Mouse (Mus musculus) intestine, embryonic 15.5 days (tissue): ENCODE measurements around the gene Cblc. TPM values are rescaled to one million over a fixed set of nuclear protein-coding genes. Genes with fewer than 3 reads are reported as not detected.

Experiments
- ATAC-seq: fragments of 200-750 bp; cut with Nextera tagmentation; 2 replicates; pipeline ENCODE4 v1.8.0; 2017; ENCODE audit warnings: moderate TSS enrichment, moderate library complexity
- H3K27ac ChIP-seq: fragments of 300-500 bp; sonication (generic); 2 replicates; pipeline ENCODE4 v1.5.1; 2015; ENCODE audit warnings: mild to moderate bottlenecking, inconsistent platforms
- H3K27me3 ChIP-seq: fragments of 300-500 bp; sonication (generic); replicated peaks from 2 replicates; pipeline ENCODE4 v1.6.1; 2015; ENCODE audit warnings: inconsistent platforms
- H3K36me3 ChIP-seq: fragments of 300-500 bp; sonication (generic); 2 replicates; pipeline ENCODE4 v1.6.1; 2015; ENCODE audit warnings: inconsistent platforms
- H3K4me1 ChIP-seq: fragments of 300-500 bp; sonication (generic); replicated peaks from 2 replicates; pipeline ENCODE4 v1.6.1; 2015; ENCODE audit warnings: inconsistent platforms
- H3K4me2 ChIP-seq: fragments of 300-500 bp; sonication (generic); replicated peaks from 2 replicates; pipeline ENCODE4 v1.6.1; 2015; ENCODE audit warnings: mild to moderate bottlenecking, inconsistent platforms
- H3K4me3 ChIP-seq: fragments of 300-500 bp; sonication (generic); replicated peaks from 2 replicates; pipeline ENCODE4 v1.5.1; 2015; ENCODE audit warnings: inconsistent platforms
- H3K9ac ChIP-seq: fragments of 300-500 bp; sonication (generic); 2 replicates; pipeline ENCODE4 v1.6.1; 2015; ENCODE audit warnings: inconsistent platforms
- H3K9me3 ChIP-seq: fragments of 300-500 bp; sonication (generic); 2 replicates; pipeline ENCODE4 v1.6.1; 2016; ENCODE audit warnings: inconsistent platforms
- WGBS: fragments of 180-500 bp; shearing (Covaris S2); methylation state at CpG from one replicate; pipeline ENCODE4 v1.1.7; 2015; 5-methylcytosine and 5-hydroxymethylcytosine counted together
- polyA plus RNA-seq: library from polyadenylated mRNA; unstranded; fragments of >200 nt; fragmentation: Nextera tagmentation; extraction: Ambion mirVana; gene quantifications from 2 replicates; pipeline ENCODE4 v1.2.1, GENCODE M21; 2015

Gene Cblc
- 24.5 and 26.4 TPM in 2 replicates for polyA plus RNA-seq

DNA sequence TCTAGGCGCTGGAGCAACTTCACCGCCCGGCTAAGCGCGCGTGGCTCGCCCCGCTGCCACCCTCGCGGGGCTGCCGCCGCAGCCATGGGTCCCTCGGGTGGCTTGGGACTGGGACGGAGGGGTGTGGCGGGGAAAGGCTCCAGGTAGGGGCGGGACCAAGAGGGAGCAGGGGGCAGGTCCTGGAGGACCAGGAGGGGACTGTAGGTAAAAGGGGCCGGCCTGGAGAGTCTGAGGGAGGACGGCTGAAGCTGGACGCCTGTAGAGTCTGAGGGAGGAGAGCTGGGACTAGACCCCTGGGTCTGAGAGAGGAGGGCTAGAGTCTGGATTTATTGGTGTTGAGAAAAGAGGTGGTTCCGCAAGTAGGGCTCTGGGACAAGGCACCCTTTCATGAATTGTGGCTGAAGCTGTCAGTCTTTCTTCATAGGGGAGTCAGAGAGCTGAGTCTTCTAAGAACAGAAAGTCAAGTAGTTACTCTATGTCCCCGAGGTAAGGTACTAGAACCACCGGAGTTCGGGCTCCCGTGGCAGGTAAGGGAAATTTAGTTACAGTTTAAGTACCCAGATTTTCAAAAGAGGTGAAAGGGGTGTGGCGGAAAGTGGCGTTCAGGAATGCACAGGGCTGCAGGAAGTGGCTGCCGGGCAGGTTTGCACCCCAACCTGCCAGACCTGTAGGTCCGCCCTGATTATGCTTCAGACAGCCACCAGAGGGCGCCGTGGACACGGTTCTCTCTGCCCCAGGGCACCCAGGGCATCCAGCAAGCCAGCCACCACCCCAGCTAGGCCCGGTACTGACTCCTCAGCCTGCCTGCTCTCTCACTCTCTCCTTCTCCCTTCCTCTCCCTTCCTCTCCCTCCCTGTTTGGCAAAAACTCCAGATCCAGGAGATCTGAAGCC, at the start of gene Cblc:
Gene Cblc, minus strand, starts transcription at position 113 of the 892 bp plus-strand sequence.
- H3K27ac ChIP-seq = peak within 1 kb of the TSS; percentile 70
- 2% methylated on average over 32 of the region's 32 CpGs for WGBS
- peak; percentile 92 for ATAC-seq

DNA sequence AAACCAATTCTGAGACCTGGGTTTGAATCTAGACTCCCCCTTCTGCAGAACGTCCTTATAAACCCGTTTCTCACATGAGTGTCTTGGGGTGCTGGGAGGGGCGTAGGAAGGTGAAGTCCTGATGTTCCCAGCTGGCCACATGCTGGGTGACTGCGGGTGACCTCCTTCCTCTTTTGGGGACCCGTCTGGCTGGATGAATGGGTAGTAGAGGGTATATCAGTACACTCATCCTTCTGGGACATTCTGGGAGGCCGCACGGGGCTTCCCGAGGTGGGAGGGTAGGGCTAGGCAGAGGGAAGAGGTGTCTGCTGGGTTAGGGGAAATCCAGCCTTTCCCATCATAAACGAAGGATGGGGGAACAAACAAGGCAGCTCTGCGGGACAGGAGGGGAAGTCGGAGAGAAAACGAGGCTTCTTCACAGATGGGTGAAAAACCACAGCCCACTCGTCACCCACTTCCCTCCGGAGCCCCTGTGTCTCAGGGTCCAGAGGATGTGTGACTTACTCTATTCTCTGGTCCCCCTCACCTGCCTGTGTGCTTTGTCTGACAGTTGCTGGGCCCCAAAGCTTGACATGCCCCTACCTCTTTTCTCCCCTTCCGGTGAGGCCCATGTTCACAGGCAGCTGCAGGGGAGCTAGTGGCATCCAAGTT, 48.0 kb upstream of the Cblc start:
- Histone ChIP-seq H3K4me2 (no peak overlapping the region), H3K4me3 (no peak overlapping the region), H3K9me3 (no peaks in the 10 kb centered on the region), H3K27ac (no peak overlapping the region), H3K9ac (no peak overlapping the region), H3K27me3 (no peaks in the 10 kb centered on the region), H3K4me1 (peaks cover 20% of the 10 kb centered on the region), H3K36me3 (no peaks in the 10 kb centered on the region)
- no peak for ATAC-seq
- 62% methylated on average over 15 of the region's 15 CpGs for WGBS

More for the DNA sequence above, at the start of gene Cblc:
- no peaks in the 10 kb centered on the region for H3K9me3 ChIP-seq
- H3K36me3 ChIP-seq = no peaks in the 10 kb centered on the region
- peaks cover 4% of the 10 kb centered on the region; the same call in 1 of the 2 replicates for H3K4me1 ChIP-seq
- H3K4me2 ChIP-seq = peak within 1 kb of the TSS; percentile 63
- H3K4me3 ChIP-seq = peak within 1 kb of the TSS; percentile 49
- H3K9ac ChIP-seq = peak within 1 kb of the TSS; percentile 56
- H3K27me3 ChIP-seq = peaks cover 8% of the 10 kb centered on the region

- Histone ChIP-seq H3K4me2 (peak overlapping the region; percentile 31), H3K36me3 (no peaks in the 10 kb centered on the region), H3K4me3 (no peak overlapping the region), H3K27ac (peak overlapping the region; percentile 72; the same call in 1 of the 2 replicates), H3K4me1 (peaks cover 20% of the 10 kb centered on the region), H3K9ac (no peak overlapping the region), H3K9me3 (no peaks in the 10 kb centered on the region), H3K27me3 (no peaks in the 10 kb centered on the region)
- ATAC-seq = peak; percentile 77
- WGBS = 5% methylated on average over 11 of the region's 11 CpGs
Measured at GRCm38 (mm10) chr7:19843561-19843960, 47.0 kb upstream of the Cblc start.

DNA sequence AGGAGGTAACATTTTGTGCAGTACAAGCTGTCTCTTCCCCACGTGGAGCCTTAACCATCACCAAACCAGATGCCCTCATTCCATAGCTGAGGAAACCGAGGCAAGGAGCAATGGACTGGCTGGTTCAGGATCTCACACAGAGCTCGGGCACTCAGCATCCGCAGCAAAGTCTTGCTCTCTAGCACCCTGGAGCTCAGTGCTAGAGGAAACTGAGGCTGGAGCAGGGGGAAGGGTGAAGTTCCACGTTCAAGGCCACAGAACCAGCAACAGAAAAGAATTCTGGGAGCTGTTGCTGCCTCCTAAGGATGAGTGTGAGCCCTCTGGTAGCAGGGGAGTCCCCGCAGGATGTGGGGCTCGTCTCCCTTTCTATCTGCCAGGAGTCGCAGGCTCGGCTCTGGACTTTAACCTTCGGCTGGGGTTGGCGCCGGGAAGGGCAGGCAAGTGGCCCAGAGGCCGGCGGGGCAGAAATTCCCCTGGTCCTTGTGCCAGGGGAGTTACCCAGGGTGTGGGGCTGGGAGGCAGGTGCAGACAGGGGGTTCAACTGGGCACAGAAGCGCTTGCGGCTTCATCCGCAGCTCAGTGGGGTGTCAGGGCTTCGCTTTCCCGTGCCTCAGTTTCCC, 46.4 kb upstream of the Cblc start:
- Histone ChIP-seq H3K27me3 (no peaks in the 10 kb centered on the region), H3K36me3 (no peaks in the 10 kb centered on the region), H3K9ac (no peak overlapping the region), H3K9me3 (no peaks in the 10 kb centered on the region), H3K4me1 (peaks cover 20% of the 10 kb centered on the region), H3K4me2 (peak overlapping the region; percentile 31), H3K27ac (peak overlapping the region; percentile 72), H3K4me3 (no peak overlapping the region)
- ATAC-seq = peak; percentile 74
- WGBS = 24% methylated on average over 19 of the region's 19 CpGs

GRCm38 (mm10) chr7:19841686-19842413, 45.2 kb upstream of the Cblc start:
- H3K27ac ChIP-seq = peak overlapping the region; percentile 80

DNA sequence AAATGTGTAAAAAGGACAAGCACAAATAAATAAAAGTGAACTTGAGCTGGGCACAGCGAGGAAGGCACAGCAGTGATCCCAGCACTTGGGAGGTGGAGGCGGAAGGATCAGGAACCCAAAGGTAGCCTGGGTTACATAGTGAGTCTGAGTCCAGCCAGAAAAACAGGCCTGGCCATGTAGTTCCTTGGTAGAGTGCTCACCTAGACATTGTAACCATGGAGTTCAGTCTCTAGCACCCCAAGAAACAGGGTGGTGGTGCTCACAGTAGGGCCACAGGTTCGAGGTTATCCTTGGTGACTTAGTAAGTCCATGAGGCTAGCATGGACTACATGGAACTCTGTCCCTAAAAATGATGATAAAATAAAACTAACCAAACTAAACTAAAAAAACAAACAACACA, 44.3 kb upstream of the Cblc start:
- no peak overlapping the region for H3K4me2 ChIP-seq
- H3K4me3 ChIP-seq = no peak overlapping the region
- peaks cover 14% of the 10 kb centered on the region for H3K4me1 ChIP-seq
- H3K27me3 ChIP-seq = no peaks in the 10 kb centered on the region
- peak overlapping the region; percentile 80 for H3K27ac ChIP-seq
- H3K9ac ChIP-seq = no peak overlapping the region
- WGBS = 74% methylated on average over 3 of the region's 3 CpGs
- H3K36me3 ChIP-seq = no peaks in the 10 kb centered on the region
- H3K9me3 ChIP-seq = no peaks in the 10 kb centered on the region
- ATAC-seq = no peak

More at GRCm38 (mm10) chr7:19841686-19842413, 45.2 kb upstream of the Cblc start:
- no peak overlapping the region for H3K4me2 ChIP-seq
- WGBS = 54% methylated on average over 21 of the region's 21 CpGs
- H3K36me3 ChIP-seq = no peaks in the 10 kb centered on the region
- H3K9ac ChIP-seq = no peak overlapping the region
- no peaks in the 10 kb centered on the region for H3K9me3 ChIP-seq
- H3K4me1 ChIP-seq = peaks cover 14% of the 10 kb centered on the region
- H3K4me3 ChIP-seq = no peak overlapping the region
- ATAC-seq = peak; percentile 90
- no peaks in the 10 kb centered on the region for H3K27me3 ChIP-seq

DNA sequence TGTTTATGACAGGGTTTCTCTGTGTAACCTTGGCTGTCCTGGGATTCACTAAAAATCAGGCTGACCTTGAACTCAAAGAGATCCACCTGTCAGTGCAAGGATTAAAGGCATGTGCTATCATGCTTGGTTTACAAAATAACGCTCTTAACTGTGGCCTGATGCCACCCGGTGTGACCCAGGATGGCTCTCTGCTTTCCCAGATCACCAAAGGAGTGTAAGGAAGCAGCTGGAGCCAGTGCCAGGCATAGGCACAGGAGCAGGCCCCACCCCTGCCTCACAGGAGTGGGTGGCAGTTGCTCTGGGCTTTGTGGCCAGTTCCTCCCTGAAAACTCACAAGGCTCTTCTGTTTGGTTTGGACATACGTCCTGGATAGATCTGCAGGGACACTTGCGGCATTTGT, 43.8 kb upstream of the Cblc start:
- no peaks in the 10 kb centered on the region for H3K27me3 ChIP-seq
- no peak for ATAC-seq
- 64% methylated on average over 4 of the region's 4 CpGs for WGBS
- no peak overlapping the region for H3K9ac ChIP-seq
- peak overlapping the region; percentile 80; the same call in 1 of the 2 replicates for H3K27ac ChIP-seq
- no peaks in the 10 kb centered on the region for H3K9me3 ChIP-seq
- no peaks in the 10 kb centered on the region for H3K36me3 ChIP-seq
- no peak overlapping the region for H3K4me2 ChIP-seq
- no peak overlapping the region for H3K4me3 ChIP-seq
- peaks cover 14% of the 10 kb centered on the region for H3K4me1 ChIP-seq

- H3K4me3 ChIP-seq = no peak overlapping the region
- no peak overlapping the region for H3K4me2 ChIP-seq
- H3K9ac ChIP-seq = no peak overlapping the region
- 0 out of 2 replicates have a peak overlapping the region, but pooled peaks have one; percentile 32 for H3K27ac ChIP-seq
- H3K27me3 ChIP-seq = no peaks in the 10 kb centered on the region
- H3K4me1 ChIP-seq = peaks cover 7% of the 10 kb centered on the region; the same call in 1 of the 2 replicates
- no peaks in the 10 kb centered on the region for H3K9me3 ChIP-seq
- H3K36me3 ChIP-seq = no peaks in the 10 kb centered on the region
- 53% methylated on average over 3 of the region's 3 CpGs for WGBS
- ATAC-seq = peak; percentile 59
Measured at GRCm38 (mm10) chr7:19836843-19837242, 40.2 kb upstream of the Cblc start.

DNA sequence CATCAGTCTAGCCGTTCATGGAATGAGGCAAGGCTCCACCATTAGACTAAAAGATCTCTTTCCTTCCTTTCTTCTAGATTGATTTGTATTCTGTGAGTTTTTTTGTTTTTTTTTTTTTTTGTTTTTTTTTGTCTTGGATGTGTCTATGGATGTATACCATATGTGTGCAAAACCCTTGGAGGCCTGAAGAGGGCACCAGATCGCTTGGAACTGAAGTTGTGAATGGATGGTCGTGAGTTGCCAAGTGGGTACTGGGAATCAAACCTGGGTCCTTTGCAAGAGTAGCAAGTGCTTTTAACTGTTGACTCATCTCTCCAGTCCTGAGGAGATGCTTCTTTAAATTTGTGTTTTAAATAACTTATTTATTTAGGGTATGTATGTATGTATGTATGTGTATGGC, 37.4 kb upstream of the Cblc start:
- H3K36me3 ChIP-seq = no peaks in the 10 kb centered on the region
- no peaks in the 10 kb centered on the region for H3K27me3 ChIP-seq
- no peak overlapping the region for H3K9ac ChIP-seq
- no peak overlapping the region for H3K27ac ChIP-seq
- no peak for ATAC-seq
- H3K9me3 ChIP-seq = no peaks in the 10 kb centered on the region
- WGBS = 66% methylated on average over 3 of the region's 3 CpGs
- no peak overlapping the region for H3K4me2 ChIP-seq
- no peak overlapping the region for H3K4me3 ChIP-seq
- peaks cover 22% of the 10 kb centered on the region for H3K4me1 ChIP-seq

DNA sequence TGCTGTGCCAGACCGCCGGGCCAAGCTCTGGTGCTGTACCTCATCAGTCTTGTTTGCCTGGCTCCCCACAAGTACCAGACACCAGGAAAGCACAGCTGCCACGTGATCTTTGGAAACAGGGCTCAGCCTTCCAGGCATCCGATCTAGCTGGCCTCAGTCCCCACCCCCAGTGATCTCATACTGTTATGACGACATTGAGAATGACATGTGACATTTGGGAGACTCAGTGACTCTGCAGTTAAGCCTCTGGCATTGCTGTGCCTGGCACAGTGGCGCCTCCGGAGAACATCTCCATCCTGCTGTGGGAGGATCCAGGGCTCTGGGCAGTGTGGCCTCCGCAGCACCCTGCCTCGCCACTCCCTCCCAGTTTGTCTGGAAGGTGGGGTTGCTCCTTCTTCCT, 35.2 kb upstream of the Cblc start:
- Histone ChIP-seq H3K9me3 (no peaks in the 10 kb centered on the region), H3K27ac (0 out of 2 replicates have a peak overlapping the region, but pooled peaks have one; percentile 14), H3K9ac (no peak overlapping the region), H3K4me1 (peaks cover 24% of the 10 kb centered on the region), H3K27me3 (no peaks in the 10 kb centered on the region), H3K36me3 (no peaks in the 10 kb centered on the region), H3K4me2 (no peak overlapping the region), H3K4me3 (no peak overlapping the region)
- 37% methylated on average over 9 of the region's 9 CpGs for WGBS
- ATAC-seq = peak; percentile 50

DNA sequence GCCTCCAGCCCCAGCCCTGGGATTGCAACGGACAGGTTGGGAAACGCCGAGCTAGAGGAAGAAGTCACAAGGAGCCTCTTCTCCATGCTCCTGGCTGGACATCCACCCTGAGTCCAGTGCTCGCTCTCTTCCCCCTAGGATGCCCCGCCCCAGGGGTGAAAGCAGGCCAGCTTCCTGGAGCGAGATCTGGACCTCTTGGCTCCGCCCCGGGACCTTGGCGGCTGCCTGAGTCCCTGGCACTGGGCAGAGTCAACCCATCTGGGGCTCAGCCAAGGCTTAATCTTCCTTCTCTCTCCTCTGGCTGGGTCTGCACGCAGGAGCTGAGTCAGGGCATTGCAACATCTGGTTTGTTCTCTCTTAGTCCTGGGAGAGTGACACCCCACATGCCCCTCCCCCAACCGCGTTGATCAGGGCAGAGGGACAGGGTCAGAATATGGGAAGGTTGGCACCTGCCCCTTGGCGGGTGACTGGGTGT, 34.1 kb upstream of the Cblc start:
- no peaks in the 10 kb centered on the region for H3K36me3 ChIP-seq
- H3K4me3 ChIP-seq = no peak overlapping the region
- peak; percentile 89 for ATAC-seq
- no peak overlapping the region for H3K9ac ChIP-seq
- peak overlapping the region; percentile 38 for H3K4me2 ChIP-seq
- WGBS = 20% methylated on average over 13 of the region's 13 CpGs
- H3K9me3 ChIP-seq = no peaks in the 10 kb centered on the region
- H3K4me1 ChIP-seq = peaks cover 28% of the 10 kb centered on the region
- H3K27me3 ChIP-seq = no peaks in the 10 kb centered on the region
- H3K27ac ChIP-seq = peak overlapping the region; percentile 66
